Mouse (Mus musculus) left cerebral cortex, postnatal 36 days (tissue): ENCODE measurements around the gene Tcea2. TPM values are rescaled to one million over a fixed set of nuclear protein-coding genes. Genes with fewer than 3 reads are reported as not detected.
A peak's percentile ranks its signal among the peaks of the same experiment; 100 is the strongest.

Experiments used
- DNase-seq, 2 experiments: peaks; one replicate each; pipeline ENCODE4 v3.0.0; 2021 to 2022; ENCODE audit warnings: low spot score in 2 of 2, mixed read lengths in 1 of 2
- intact Hi-C: fragments of 180-260 bp; cut with DNase I; formaldehyde crosslinking; loops from one replicate; pipeline ENCODE4 v1.15.1; 2025
- total RNA-seq, 2 experiments: library from RNA; stranded (reverse); gene quantifications; 2 replicates each; pipeline ENCODE4 v1.2.3; 2021

The Tcea2 gene
- total RNA-seq, 2 experiments from 2014 or later = 64.9 to 75.5 TPM

DNA sequence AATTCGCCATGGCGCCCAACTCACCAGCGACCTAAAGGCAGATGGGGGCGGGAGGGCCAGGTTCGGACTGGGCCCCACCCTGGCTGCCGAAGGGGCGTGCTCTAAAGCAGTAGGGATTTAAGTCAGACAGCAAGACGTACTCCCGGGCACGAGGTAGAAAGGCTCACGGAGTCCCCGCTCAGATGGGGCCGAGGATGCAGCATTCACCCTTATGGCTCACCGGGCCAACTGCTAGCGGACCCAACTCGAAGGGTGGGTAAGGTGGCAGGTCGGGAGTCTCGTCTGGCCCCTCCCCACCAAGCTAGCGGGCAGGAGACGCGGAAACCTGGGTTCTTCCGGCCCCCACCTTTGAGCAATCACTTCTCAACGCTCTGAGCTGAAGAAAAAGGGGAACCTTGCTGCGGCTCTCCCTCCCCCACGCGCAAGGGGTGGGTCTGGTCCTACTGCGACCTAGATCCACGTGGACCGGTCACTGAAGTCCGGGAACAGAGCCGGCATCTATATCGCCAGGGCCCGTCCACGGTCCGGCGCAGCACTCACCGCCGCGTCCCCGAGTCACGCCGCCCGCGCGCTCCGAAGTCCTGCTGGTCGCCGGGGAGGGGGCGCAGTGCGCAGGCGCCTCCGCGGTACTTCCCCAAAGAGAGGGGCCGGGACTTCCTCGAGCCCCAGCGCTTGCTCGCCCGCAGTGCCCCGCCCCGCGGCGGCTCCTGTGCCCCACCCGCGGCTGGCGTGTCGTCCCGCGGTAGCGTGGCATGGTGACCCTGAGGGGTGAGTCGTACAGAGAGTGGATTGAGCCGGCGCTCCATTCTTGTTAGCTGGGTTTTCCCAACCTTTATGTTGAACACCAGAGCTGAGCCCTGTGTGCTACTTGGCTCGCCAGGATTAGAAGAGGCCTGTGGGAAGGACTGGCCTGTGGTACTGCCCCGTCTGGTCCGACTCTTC is 13.5 kb downstream of the Tcea2 start, which contains the start of gene Rgs19:
Gene Rgs19, minus strand, starts transcription at position 639 of the 942 bp plus-strand sequence.
- peak; percentile 81 to 87 for DNase-seq
- intact Hi-C loops = no loop called here

DNA sequence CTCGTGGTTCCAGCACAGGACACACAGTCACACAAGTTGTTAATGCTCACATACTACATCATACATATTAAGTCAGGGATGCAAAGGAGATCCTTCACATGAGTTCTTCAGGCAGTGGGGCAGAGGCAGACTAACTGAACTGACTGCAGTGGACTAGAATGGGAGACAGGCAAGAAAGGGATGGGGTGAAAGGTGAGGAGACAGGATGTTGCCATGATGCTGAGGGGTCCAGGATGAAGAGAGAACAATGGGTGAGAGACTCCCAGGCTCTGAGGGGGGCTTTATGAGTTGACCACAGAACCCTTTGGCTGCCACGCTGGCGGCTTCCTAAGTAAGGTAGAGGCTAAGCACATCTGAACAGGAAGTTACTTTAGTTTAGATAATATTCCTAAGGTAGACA is 14.5 kb downstream of the Tcea2 start:
- intact Hi-C loops = no loop called here

DNA sequence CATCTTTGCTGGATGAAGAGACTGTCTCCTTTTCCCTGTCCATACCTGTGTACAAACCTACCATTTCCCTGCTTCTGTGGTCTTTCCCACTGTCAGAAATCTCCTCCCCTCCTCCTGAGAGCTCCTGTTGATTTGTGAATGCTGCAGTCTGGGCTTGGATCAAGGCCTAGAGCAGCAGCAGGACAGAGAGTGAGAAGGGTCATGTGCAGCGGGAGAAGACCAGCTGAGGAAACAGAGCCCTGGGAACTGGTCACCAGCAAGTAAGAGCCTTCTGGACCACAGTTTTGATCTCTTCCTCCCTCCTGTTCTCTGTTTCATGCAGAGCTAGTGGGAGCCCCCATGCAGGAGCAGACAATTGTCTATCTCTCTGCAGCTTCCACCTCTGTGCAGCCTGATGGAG is 15.7 kb downstream of the Tcea2 start:
- intact Hi-C loops = no loop called here
- DNase-seq = no peak

More for the DNA sequence above, 14.5 kb downstream of the Tcea2 start:
- no peak for DNase-seq

DNA sequence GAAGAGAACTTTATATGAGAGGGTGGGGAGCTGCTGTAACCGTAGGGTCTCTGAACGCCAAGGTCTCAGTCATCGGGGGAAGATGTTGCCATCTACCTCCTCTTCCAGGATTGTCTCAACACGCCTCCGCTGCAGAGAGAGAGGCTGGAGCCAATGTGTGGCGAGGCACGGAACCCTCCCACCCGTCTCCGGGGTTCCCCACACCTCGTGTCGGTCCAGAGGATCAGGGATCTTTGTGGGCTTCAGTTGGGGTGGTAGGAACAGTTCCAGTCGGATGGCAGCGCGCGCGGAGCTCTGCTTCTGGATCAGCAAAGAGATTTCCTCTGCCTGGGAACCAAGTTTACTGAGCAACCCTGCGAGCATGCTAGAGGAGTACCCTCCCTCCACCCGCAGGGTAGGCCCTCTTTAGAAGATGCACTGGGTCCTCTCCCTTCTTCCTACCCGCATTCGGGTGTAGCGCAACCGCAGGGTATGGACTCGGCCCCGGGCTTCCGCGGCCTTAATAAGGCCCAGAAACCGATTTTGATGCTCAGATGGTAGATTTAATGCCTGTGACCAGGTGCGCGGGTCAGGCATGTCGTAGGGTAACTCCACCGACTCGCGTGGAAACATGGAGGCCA is 16.8 kb downstream of the Tcea2 start:
- intact Hi-C loops = no loop called here
- DNase-seq = no peak

DNA sequence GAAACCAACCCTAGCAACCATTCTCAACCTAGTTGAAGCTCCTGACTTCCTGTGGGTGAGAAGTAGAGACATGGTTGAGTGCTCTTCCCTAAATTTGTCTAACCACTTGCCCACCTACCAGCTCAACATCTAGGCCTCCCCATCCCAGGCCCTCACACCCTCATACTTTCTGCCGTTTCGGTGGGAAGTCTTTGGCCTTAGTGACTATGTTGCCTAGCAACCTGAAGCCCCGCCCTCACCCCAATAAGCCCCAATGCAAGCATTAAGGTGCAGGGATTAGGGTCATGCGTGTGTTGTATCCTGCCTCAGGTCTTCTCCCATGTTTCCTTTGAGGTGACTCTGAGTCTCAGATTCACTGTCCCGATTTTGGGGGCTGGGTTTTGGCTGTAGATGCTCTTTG is 18.1 kb downstream of the Tcea2 start, which contains the start of gene Lkaaear1:
Gene Lkaaear1, minus strand, starts transcription at position 202 of the 400 bp plus-strand sequence.
- no peak for DNase-seq
- intact Hi-C loops = no loop called here

DNA sequence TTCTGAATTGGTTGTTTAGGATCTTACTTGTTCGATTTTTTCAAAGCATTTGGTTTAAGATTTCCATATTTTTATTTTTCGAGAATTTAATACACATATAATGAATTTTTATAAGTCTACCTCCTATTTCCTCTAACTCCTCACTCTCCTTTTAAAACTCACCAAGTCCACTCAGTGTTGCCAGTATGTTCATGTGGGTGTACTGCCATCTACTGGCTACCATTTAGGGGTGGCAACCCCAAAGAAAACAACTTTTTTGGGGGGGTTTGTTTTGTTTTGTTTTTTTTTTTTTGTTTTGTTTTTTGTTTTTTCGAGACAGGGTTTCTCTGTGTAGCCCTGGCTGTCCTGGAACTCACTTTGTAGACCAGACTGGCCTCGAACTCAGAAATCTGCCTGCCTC is 26.6 kb downstream of the Tcea2 start:
- DNase-seq = no peak
- intact Hi-C loops = loop anchor here (5.0 kb wide), 1 partner anchor 49 kb away; the partner anchor contains the start of gene Gm29797

DNA sequence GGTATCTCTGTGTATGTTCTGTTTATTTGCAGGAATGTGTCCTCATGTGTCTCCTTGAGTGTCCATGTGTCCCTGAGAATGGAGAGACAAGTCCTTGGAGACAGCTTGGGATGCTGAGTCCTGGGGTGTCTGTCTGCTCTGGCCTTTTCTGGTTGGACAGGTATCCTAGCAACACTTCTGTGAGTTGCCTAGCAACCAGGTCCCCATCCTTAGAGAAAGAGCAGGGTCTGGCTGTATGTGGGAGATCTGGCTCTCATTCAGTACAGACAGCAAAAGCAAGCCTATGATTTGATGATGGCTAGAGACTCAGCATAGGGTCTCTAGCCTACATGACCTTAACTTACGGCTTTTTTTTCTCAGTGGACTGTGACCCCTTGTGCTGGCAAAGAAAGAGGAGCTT is 33.6 kb downstream of the Tcea2 start:
- DNase-seq = peak; percentile 53 to 58
- intact Hi-C loops = no loop called here

DNA sequence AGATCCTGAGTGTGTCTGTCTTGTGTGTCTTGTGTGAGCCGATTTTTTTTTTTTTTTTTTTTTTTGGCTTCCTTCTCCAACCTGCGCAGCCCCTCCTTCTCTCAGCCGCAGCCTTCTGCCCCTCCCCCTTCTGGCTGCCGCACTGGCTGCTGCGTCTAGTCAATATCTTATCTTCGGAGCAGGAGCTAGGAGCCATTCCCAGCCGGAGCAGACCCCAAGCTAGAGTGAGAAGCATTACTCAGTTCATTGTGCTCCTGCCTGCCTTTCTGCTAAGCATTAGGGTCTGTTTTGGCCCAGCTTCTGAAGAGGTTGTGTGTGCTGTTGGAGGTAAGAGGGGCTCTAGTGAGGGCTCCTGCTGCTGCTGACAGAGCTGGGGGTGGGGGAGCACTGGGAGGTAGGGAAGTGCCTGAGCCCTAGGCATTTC is 34.8 kb downstream of the Tcea2 start, which contains the start of gene Oprl1:
Gene Oprl1, plus strand, starts transcription at position 114 of the 424 bp plus-strand sequence.
- peak; percentile 68 to 75 for DNase-seq
- intact Hi-C loops = no loop called here

DNA sequence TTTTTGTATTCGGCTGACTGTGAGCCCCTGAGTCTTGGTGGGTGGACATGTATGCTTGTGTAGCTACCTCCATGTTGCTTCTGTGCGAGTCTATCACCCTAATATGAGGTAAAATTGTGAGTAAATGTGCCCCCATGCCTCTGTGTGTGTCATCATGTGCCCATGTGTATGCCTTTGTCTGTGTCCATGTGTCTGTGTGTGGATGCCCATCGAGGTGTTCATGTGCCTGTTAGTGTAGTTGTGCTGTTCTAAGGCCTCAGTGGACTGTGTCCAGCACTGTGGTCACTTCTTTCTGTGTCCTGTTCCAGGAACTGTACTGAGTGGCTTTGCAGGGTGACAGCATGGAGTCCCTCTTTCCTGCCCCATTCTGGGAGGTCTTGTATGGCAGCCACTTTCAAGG is 35.3 kb downstream of the Tcea2 start:
- DNase-seq = no peak
- intact Hi-C loops = no loop called here

DNA sequence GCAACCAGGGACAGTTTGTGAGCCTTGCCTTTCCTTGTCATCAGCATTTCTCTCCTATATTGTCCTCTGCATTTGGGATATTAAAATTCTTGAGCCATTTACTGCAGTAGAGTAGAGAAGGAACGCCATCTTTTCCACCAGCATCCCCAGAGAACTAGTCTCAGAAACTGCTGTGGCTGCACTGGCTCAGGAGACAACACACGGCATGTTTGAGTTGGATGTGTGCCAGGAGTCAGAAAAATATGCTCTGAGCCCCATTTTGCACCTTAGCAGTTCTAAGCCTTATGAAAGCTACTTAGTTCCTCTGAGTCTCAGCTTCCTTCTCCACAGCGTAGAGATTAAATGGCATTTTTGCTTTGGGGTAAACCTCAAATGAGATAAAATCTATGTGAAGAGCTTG is 36.9 kb downstream of the Tcea2 start:
- no peak for DNase-seq
- intact Hi-C loops = no loop called here

DNA sequence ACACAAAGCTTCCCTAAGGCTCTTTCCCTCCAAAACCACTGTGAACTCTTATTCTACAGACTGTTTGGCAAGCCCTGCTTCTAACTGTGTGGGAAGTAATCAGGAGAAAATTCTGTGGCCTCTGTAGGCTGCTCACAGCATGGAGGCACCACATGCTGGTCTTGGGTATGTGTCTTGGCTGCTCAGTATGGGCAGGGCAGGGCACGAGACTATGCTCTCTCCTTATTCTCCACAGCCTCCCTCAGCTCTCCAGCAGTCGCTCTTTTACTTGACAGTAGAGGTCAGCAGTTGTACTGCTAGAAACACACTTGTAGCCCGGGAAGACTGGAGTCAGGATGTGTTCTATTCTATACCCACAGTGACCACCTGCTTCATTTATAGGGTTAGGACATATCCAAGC is 40.0 kb downstream of the Tcea2 start:
- no peak for DNase-seq
- intact Hi-C loops = loop anchor here (10.0 kb wide), 1 partner anchor 115 kb away; the partner anchor contains the start of gene Pcmtd2

DNA sequence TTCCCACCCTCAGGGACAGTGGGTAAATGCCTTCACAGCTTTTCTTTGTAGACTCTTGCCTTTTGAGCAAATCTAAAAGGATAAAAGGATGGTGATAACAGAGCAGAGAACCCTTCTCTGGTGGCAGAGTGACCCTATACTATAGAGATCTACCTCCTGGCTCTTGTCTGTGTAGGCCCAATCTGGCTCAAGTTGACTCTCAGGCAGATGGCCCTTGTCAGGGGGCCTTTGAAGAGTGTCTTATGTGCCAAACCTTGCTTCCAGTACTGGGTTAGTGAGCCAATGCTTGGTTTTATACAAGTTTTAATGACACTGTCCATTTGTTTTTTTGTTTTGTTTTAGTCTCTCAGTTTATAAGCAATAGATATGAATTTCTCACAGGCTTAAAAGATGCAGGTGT is 41.1 kb downstream of the Tcea2 start:
- intact Hi-C loops = loop anchor here (10.0 kb wide), 1 partner anchor 114 kb away; the partner anchor contains the start of gene Pcmtd2

DNA sequence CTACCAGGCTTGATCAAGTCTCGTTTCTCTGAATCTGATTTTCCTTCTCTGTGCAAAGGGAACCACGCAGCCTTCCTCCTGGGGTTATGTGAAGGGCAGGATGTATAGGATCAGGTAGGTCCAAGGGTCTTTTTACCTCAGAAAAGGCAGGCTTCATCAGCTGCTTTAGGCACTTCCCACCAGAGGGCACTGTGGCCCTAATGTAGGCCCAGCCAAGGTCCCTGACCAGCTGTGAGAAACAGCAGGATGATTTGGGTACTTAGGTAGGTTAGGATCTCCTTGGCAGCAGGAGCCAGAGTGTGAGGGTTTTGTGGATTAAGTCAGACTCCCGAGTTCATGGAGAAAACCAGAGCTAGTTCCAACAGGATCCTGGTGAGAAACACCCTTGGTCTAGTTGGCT is 42.1 kb downstream of the Tcea2 start:
- intact Hi-C loops = loop anchor here (1.0 to 10.0 kb wide), 2 partner anchors 113 to 145 kb away; partner anchors contain the start of gene Pcmtd2
- DNase-seq = no peak

More for the DNA sequence above, 41.1 kb downstream of the Tcea2 start:
- no peak for DNase-seq

DNA sequence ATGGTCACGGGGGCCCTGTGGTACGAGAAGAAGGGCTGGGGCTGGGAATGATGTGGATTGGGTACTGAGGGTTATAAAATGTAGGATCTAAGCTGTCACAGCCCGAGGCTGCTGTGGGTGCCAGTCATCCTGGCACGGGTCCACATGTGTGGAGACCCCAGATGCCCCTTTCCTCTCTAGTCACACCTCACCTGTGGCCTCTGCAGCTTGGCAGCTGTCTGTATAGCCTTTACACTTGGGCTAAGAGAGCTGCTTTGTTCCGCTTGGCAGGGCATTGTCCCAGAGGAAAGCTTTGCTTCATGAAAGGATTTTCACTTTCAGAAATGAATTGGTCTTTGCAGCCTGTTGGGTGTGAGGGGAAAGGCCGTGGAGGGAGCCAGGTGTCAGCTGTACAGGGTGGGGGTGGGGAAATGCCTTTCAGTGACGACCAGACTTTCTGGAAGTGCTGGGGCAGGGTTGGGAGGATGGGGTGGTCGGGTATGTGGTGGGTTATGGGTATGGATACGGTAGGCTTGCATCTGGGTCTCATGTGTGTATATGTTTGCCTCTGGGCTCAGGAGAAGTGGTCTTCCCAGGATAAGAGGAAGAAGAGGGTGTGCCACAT is 47.7 kb downstream of the Tcea2 start:
- intact Hi-C loops = loop anchor here (10.0 kb wide), 1 partner anchor 107 kb away; the partner anchor contains the start of gene Pcmtd2
- DNase-seq = no peak

DNA sequence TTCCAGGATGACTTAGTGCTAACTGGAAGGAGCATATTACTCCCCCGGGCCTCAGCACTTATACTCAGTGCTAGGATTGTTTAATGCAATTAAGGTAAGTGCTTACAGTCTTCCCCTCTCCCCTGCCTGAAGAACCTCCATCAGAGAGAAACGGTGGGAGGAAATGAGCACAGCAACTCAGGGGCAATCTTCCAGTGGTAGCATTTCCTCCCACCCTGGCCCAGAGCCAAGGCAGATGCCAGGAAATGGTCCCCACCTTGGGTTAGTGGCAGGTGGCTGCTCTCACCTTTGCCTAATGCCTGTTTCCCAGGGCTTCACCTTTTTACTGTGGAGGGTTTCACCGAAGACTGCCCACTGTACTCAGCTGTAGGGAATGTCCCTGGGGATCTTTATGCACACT is 49.9 kb downstream of the Tcea2 start:
- intact Hi-C loops = no loop called here
- no peak for DNase-seq

Other genes starting within 250 kb of the Tcea2 start
- 10 to 100 TPM; 10.3 to 12.3 TPM for gene Zbtb46, start 220.9 kb upstream of the Tcea2 start, total RNA-seq
- gene Abhd16b, start 187.1 kb upstream of the Tcea2 start, total RNA-seq = not detected
- 10 to 100 TPM; 64.1 to 72.6 TPM for gene Tpd52l2, start 183.2 kb upstream of the Tcea2 start, total RNA-seq
- 100 to 1,000 TPM; 285 to 305 TPM for gene Dnajc5, start 159.8 kb upstream of the Tcea2 start, total RNA-seq
- 10 to 100 TPM; 33.1 to 65.4 TPM for gene Uckl1, start 95.4 kb upstream of the Tcea2 start, total RNA-seq
- 10 to 100 TPM; 49.8 to 54.4 TPM for gene Prpf6, start 88.4 kb upstream of the Tcea2 start, total RNA-seq
- gene Zfp512b, start 87.5 kb upstream of the Tcea2 start, total RNA-seq = 100 to 1,000 TPM in 1 of 2 experiments, 10 to 100 TPM in 1; 70.6 to 105 TPM
- 10 to 100 TPM; 19.9 to 20.9 TPM for gene Samd10, start 81.1 kb upstream of the Tcea2 start, total RNA-seq
- gene Gm29797, start 23.3 kb upstream of the Tcea2 start, total RNA-seq = under 1 TPM in 1 of 2 experiments, not detected in 1; 0.75 TPM
- gene Sox18, start 8.7 kb upstream of the Tcea2 start, total RNA-seq = 10 to 100 TPM; 11.3 to 14.7 TPM
- gene Rgs19, start 13.7 kb downstream of the Tcea2 start, total RNA-seq = 10 to 100 TPM; 32.7 to 36.0 TPM
- not detected for gene Lkaaear1, start 18.1 kb downstream of the Tcea2 start, total RNA-seq
- gene Oprl1, start 34.7 kb downstream of the Tcea2 start, total RNA-seq = 10 to 100 TPM; 54.7 to 55.4 TPM
- 10 to 100 TPM; 11.7 to 29.5 TPM for gene Myt1, start 83.0 kb downstream of the Tcea2 start, total RNA-seq
- gene Pcmtd2, start 157.5 kb downstream of the Tcea2 start, total RNA-seq = 10 to 100 TPM; 81.4 to 90.5 TPM
- 10 to 100 TPM; 29.1 to 31.2 TPM for gene Polr3k, start 184.0 kb downstream of the Tcea2 start, total RNA-seq